Mouse (Mus musculus): Measurements from ENCODE around the gene Runx1. TPM values are rescaled to one million over a fixed set of nuclear protein-coding genes. Genes with fewer than 3 reads are reported as not detected.

Runx1 gene
- polyA plus RNA-seq, 1 experiment from 2014 or later: 2.1 TPM

- Histone ChIP-seq H3K4me3 (no peak overlapping the region), H3K36me3 (no peaks in the 10 kb centered on the region), H3K9ac (no peak overlapping the region), H3K4me1 (replicated peaks) (peaks cover 21% of the 10 kb centered on the region; the same call in 1 of the 2 replicates), H3K9me3 (no peaks in the 10 kb centered on the region), H3K27me3 (0 out of 2 replicates have a peak, but pooled peaks cover 5% of the 10 kb centered on the region), H3K27ac (no peak overlapping the region), H3K4me2 (no peak overlapping the region)
- no peak for ATAC-seq (ENCODE audit: low FRiP score)
- 76% methylated on average over 6 of the region's 6 CpGs for WGBS
Measured at GRCm38 (mm10) chr16:92824003-92824722, 1.8 kb downstream of the Runx1 start.

GRCm38 (mm10) chr16:92823381-92823862 is 2.5 kb downstream of the Runx1 start:
- Histone ChIP-seq H3K4me3 (no peak overlapping the region), H3K9me3 (no peaks in the 10 kb centered on the region), H3K9ac (no peak overlapping the region), H3K36me3 (no peaks in the 10 kb centered on the region), H3K27ac (no peak overlapping the region), H3K4me1 (replicated peaks) (peaks cover 21% of the 10 kb centered on the region; the same call in 1 of the 2 replicates), H3K27me3 (0 out of 2 replicates have a peak, but pooled peaks cover 3% of the 10 kb centered on the region), H3K4me2 (no peak overlapping the region)
- no peak for ATAC-seq (ENCODE audit: low FRiP score)
- 44% methylated on average over 5 of the region's 5 CpGs for WGBS

DNA sequence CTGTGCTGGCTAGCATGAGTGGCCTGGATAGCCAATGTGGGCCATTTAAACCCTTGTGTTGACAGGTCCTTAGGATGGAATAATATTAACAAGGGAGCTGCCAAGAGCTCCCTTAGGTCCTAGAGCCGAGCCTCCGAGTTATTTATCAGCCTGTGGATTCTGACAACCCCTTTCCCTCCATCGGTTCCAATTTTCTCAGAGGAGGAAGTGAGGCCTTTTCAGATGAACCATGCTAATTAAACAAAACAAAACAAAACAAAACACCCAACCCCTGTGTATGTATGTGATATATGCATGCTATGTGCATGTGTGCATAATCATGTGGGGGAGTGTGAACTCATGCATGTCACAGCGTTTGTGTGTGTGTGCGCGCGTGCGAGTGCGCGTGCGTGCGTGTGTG is 3.3 kb downstream of the Runx1 start:
- no peaks in the 10 kb centered on the region for H3K36me3 ChIP-seq
- no peak overlapping the region for H3K4me2 ChIP-seq
- ATAC-seq (ENCODE audit: low FRiP score): no peak
- no peaks in the 10 kb centered on the region for H3K9me3 ChIP-seq
- peaks cover 13% of the 10 kb centered on the region; the same call in 1 of the 2 replicates for H3K4me1 ChIP-seq (replicated peaks)
- H3K9ac ChIP-seq: no peak overlapping the region
- no peak overlapping the region for H3K27ac ChIP-seq
- no peak overlapping the region for H3K4me3 ChIP-seq
- WGBS: 76% methylated on average over 12 of the region's 12 CpGs
- no peaks in the 10 kb centered on the region for H3K27me3 ChIP-seq

- H3K4me1 ChIP-seq (replicated peaks): peaks cover 13% of the 10 kb centered on the region; the same call in 1 of the 2 replicates
- no peak overlapping the region for H3K9ac ChIP-seq
- WGBS: 67% methylated on average over 14 of the region's 14 CpGs
- no peak overlapping the region for H3K4me2 ChIP-seq
- H3K27me3 ChIP-seq: no peaks in the 10 kb centered on the region
- H3K36me3 ChIP-seq: no peaks in the 10 kb centered on the region
- H3K4me3 ChIP-seq: no peak overlapping the region
- H3K27ac ChIP-seq: no peak overlapping the region
- ATAC-seq (ENCODE audit: low FRiP score): no peak
- H3K9me3 ChIP-seq: no peaks in the 10 kb centered on the region
Measured at GRCm38 (mm10) chr16:92821938-92822629, 3.9 kb downstream of the Runx1 start.

DNA sequence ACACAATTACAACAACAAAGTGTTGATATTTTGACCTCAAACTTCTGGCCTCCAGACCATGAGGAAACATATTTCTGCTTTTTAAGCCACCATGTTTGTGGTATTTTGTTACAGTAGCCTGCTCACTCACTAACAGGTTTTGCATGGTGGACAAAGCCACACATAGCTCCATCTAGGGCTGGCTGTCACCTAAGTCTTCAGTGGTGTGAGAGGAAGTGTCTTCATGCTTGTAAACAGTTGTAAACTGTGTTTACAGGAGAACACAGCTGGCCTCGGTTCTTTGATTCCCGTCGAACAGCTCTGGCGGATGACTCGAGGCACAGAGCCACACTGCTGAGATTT is 4.4 kb downstream of the Runx1 start:
- Histone ChIP-seq H3K27me3 (no peaks in the 10 kb centered on the region), H3K9me3 (no peaks in the 10 kb centered on the region), H3K9ac (no peak overlapping the region), H3K4me3 (no peak overlapping the region), H3K36me3 (no peaks in the 10 kb centered on the region), H3K27ac (no peak overlapping the region), H3K4me1 (replicated peaks) (peaks cover 13% of the 10 kb centered on the region; the same call in 1 of the 2 replicates), H3K4me2 (no peak overlapping the region)
- ATAC-seq (ENCODE audit: low FRiP score): no peak
- 81% methylated on average over 5 of the region's 5 CpGs for WGBS

GRCm38 (mm10) chr16:92820451-92820850 is 5.5 kb downstream of the Runx1 start:
- no peak overlapping the region for H3K4me3 ChIP-seq
- no peaks in the 10 kb centered on the region for H3K27me3 ChIP-seq
- H3K4me1 ChIP-seq (replicated peaks): peaks cover 13% of the 10 kb centered on the region; the same call in 1 of the 2 replicates
- ATAC-seq (ENCODE audit: low FRiP score): no peak
- no peak overlapping the region for H3K4me2 ChIP-seq
- no peak overlapping the region for H3K27ac ChIP-seq
- H3K9ac ChIP-seq: no peak overlapping the region
- H3K9me3 ChIP-seq: no peaks in the 10 kb centered on the region
- no peaks in the 10 kb centered on the region for H3K36me3 ChIP-seq
- WGBS: 93% methylated on average over 6 of the region's 6 CpGs

GRCm38 (mm10) chr16:92818480-92819269 is 7.3 kb downstream of the Runx1 start:
- no peak for ATAC-seq (ENCODE audit: low FRiP score)
- no peak overlapping the region for H3K4me3 ChIP-seq
- WGBS: 79% methylated on average over 8 of the region's 8 CpGs
- no peak overlapping the region for H3K27ac ChIP-seq
- peaks cover 12% of the 10 kb centered on the region; the same call in 1 of the 2 replicates for H3K4me1 ChIP-seq (replicated peaks)
- H3K36me3 ChIP-seq: no peaks in the 10 kb centered on the region
- no peak overlapping the region for H3K4me2 ChIP-seq
- H3K27me3 ChIP-seq: no peaks in the 10 kb centered on the region
- no peaks in the 10 kb centered on the region for H3K9me3 ChIP-seq
- H3K9ac ChIP-seq: no peak overlapping the region

GRCm38 (mm10) chr16:92816092-92816491 is 9.9 kb downstream of the Runx1 start:
- no peak overlapping the region for H3K9ac ChIP-seq
- no peak overlapping the region for H3K4me2 ChIP-seq
- no peak for ATAC-seq (ENCODE audit: low FRiP score)
- no peak overlapping the region for H3K4me3 ChIP-seq
- H3K4me1 ChIP-seq (replicated peaks): no peaks in the 10 kb centered on the region
- WGBS: 93% methylated on average over 7 of the region's 7 CpGs
- H3K36me3 ChIP-seq: no peaks in the 10 kb centered on the region
- no peaks in the 10 kb centered on the region for H3K27me3 ChIP-seq
- H3K27ac ChIP-seq: no peak overlapping the region
- no peaks in the 10 kb centered on the region for H3K9me3 ChIP-seq

DNA sequence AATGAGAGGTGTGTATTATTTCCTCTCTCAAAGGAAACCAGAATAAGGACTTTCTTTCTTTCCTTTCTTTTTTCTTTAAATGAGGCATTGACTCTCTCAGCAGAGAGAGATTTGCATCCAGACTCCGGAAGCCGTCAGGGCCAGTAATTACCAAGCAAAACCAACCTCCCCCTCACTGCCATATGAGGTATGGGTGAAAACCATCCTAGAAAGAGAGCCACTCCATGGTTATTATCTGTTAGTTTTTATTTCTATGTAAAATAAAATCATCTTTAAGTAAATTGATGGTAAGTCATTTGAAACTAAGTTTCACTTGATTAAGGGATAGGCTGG is 10.8 kb downstream of the Runx1 start:
- Histone ChIP-seq H3K4me2 (no peak overlapping the region), H3K27me3 (no peaks in the 10 kb centered on the region), H3K9ac (no peak overlapping the region), H3K36me3 (no peaks in the 10 kb centered on the region), H3K4me1 (replicated peaks) (no peaks in the 10 kb centered on the region), H3K9me3 (no peaks in the 10 kb centered on the region), H3K27ac (no peak overlapping the region), H3K4me3 (no peak overlapping the region)
- ATAC-seq (ENCODE audit: low FRiP score): no peak
- WGBS: 84% methylated on average over 2 of the region's 2 CpGs

- ATAC-seq (ENCODE audit: low FRiP score): no peak
Measured at GRCm38 (mm10) chr16:92814366-92815194, 11.4 kb downstream of the Runx1 start.

GRCm38 (mm10) chr16:92812405-92812804 is 13.5 kb downstream of the Runx1 start:
- no peaks in the 10 kb centered on the region for H3K27me3 ChIP-seq
- H3K4me2 ChIP-seq: no peak overlapping the region
- H3K36me3 ChIP-seq: no peaks in the 10 kb centered on the region
- ATAC-seq (ENCODE audit: low FRiP score): no peak
- no peaks in the 10 kb centered on the region for H3K9me3 ChIP-seq
- H3K9ac ChIP-seq: no peak overlapping the region
- no peak overlapping the region for H3K4me3 ChIP-seq
- H3K4me1 ChIP-seq (replicated peaks): peaks cover 7% of the 10 kb centered on the region; the same call in 1 of the 2 replicates
- WGBS: 88% methylated on average over 3 of the region's 3 CpGs
- no peak overlapping the region for H3K27ac ChIP-seq

More at GRCm38 (mm10) chr16:92814366-92815194, 11.4 kb downstream of the Runx1 start:
- H3K4me1 ChIP-seq (replicated peaks): 0 out of 2 replicates have a peak, but pooled peaks cover 1% of the 10 kb centered on the region
- H3K9ac ChIP-seq: no peak overlapping the region
- H3K36me3 ChIP-seq: no peaks in the 10 kb centered on the region
- 79% methylated on average over 5 of the region's 5 CpGs for WGBS
- H3K9me3 ChIP-seq: no peaks in the 10 kb centered on the region
- no peaks in the 10 kb centered on the region for H3K27me3 ChIP-seq
- H3K4me2 ChIP-seq: no peak overlapping the region
- no peak overlapping the region for H3K4me3 ChIP-seq
- H3K27ac ChIP-seq: no peak overlapping the region

Measured in hindbrain, embryonic 13.5 days (tissue).